Mouse (Mus musculus): ENCODE data around the gene Rps6kb1. TPM values are rescaled to one million over a fixed set of nuclear protein-coding genes. Genes with fewer than 3 reads are reported as not detected.

The Rps6kb1 gene
- total and polyA plus RNA-seq, 3 experiments = 39.3 to 73.6 (median 49.4) TPM

- no peak for TF ChIP-seq ELF1 (IDR thresholded peaks at IDR 0.05; ENCODE audit: low read depth, low read length)
- 0 out of 2 replicates have a peak, but pooled peaks have one; percentile 11 for TF ChIP-seq HCFC1 (IDR thresholded peaks at IDR 0.05; ENCODE audit: low read depth, low read length)
- peak; percentile 79; the same call in 1 of the 2 replicates for TF ChIP-seq MAX (IDR thresholded peaks at IDR 0.05; ENCODE audit: low read length)
- no peak for TF ChIP-seq BHLHE40 (IDR thresholded peaks at IDR 0.05; ENCODE audit: borderline replicate concordance, low read depth, low read length)
- no peak for TF ChIP-seq RAD21 (IDR thresholded peaks at IDR 0.05; ENCODE audit: low read depth, low read length)
Observed at GRCm38 (mm10) chr11:86583990-86584897, 39.6 kb upstream of the Rps6kb1 start (continued).

- Histone ChIP-seq H3K9me3 (replicated peaks; ENCODE audit: insufficient read depth, low read length) (no peaks in the 10 kb centered on the region), H3K9ac (ENCODE audit: control insufficient read depth, low read depth, low read length, poor library complexity, severe bottlenecking) (peak overlapping the region; percentile 88), H3K27ac (ENCODE audit: control insufficient read depth, low read depth, low read length) (peak overlapping the region; percentile 96), H3K4me3 (ENCODE audit: control insufficient read depth in 1 of 2, insufficient read depth in 1 of 2, low read depth in 2 of 2, low read length in 2 of 2) (peak overlapping the region; percentile 30 to 88), H3K79me2 (ENCODE audit: control insufficient read depth, insufficient read depth, low read length, poor library complexity) (peaks cover 35% of the 10 kb centered on the region), H3K36me3 (ENCODE audit: control insufficient read depth in 1 of 2, insufficient read depth in 2 of 2, low read length in 2 of 2) (peaks cover 4 to 28% of the 10 kb centered on the region in 2 experiments; a peak in 3 of 4 replicates), H3K27me3 (ENCODE audit: control insufficient read depth in 1 of 2, insufficient read depth in 2 of 2, low read length in 2 of 2) (no peaks in the 10 kb centered on the region), H3K4me1 (ENCODE audit: control insufficient read depth in 1 of 2, insufficient read depth in 2 of 2, low read length in 2 of 2) (peaks cover 11 to 20% of the 10 kb centered on the region in 2 experiments)
- DNase-seq (ENCODE audit: low read depth, low spot score) = peak; percentile 65
- TF ChIP-seq EP300 (IDR thresholded peaks at IDR 0.05; ENCODE audit: low read depth in 1 of 2, low read length in 2 of 2) = peak in 1 of 2 experiments; percentile 3; a peak in 1 of 4 replicates
- no peak for TF ChIP-seq MAFK (IDR thresholded peaks at IDR 0.05; ENCODE audit: borderline replicate concordance, low read depth, low read length)
- TF ChIP-seq POLR2A (IDR thresholded peaks at IDR 0.05; ENCODE audit: control insufficient read depth in 1 of 2, insufficient read depth in 1 of 2, low read depth in 1 of 2, low read length in 2 of 2, poor library complexity in 1 of 2) = no peak; a peak in 1 of 4 replicates
- no peak for TF ChIP-seq KAT2A (conservative IDR thresholded peaks at IDR 0.05; ENCODE audit: low read depth, low read length)
- no peak; the same call in 1 of the 2 replicates for TF ChIP-seq ZC3H11A (IDR thresholded peaks at IDR 0.05; ENCODE audit: low read depth, low read length)
- TF ChIP-seq POLR2AphosphoS2 (IDR thresholded peaks at IDR 0.05; ENCODE audit: low read length) = no peak
- TF ChIP-seq POLR2AphosphoS5 (IDR thresholded peaks at IDR 0.05; ENCODE audit: borderline replicate concordance, low read depth, low read length) = no peak
- no peak for TF ChIP-seq GABPA (IDR thresholded peaks at IDR 0.05; ENCODE audit: low read depth, low read length)
- TF ChIP-seq CHD2 (IDR thresholded peaks at IDR 0.05; ENCODE audit: low read length) = no peak
- TF ChIP-seq BHLHE40 (IDR thresholded peaks at IDR 0.05; ENCODE audit: borderline replicate concordance, low read depth, low read length) = 0 out of 2 replicates have a peak, but pooled peaks have one; percentile 27
- no peak for TF ChIP-seq UBTF (IDR thresholded peaks at IDR 0.05; ENCODE audit: borderline replicate concordance, insufficient read depth, low read depth, low read length)
- no peak for TF ChIP-seq RAD21 (IDR thresholded peaks at IDR 0.05; ENCODE audit: low read depth, low read length)
- no peak for TF ChIP-seq NRF1 (IDR thresholded peaks at IDR 0.05; ENCODE audit: insufficient read depth, low read depth, low read length, poor library complexity, severe bottlenecking)
- no peak for TF ChIP-seq ELF1 (IDR thresholded peaks at IDR 0.05; ENCODE audit: low read depth, low read length)
- no peak for TF ChIP-seq JUND (IDR thresholded peaks at IDR 0.05; ENCODE audit: low read depth, low read length)
- 0 out of 2 replicates have a peak, but pooled peaks have one; percentile 36 for TF ChIP-seq SIN3A (IDR thresholded peaks at IDR 0.05; ENCODE audit: low read length)
- no peak for TF ChIP-seq USF1 (IDR thresholded peaks at IDR 0.05; ENCODE audit: low read depth, low read length)
- 0 out of 2 replicates have a peak, but pooled peaks have one; percentile 2 for TF ChIP-seq SMC3 (IDR thresholded peaks at IDR 0.05; ENCODE audit: low read depth, low read length)
- TF ChIP-seq ETS1 (IDR thresholded peaks at IDR 0.05; ENCODE audit: low read depth, low read length) = 0 out of 2 replicates have a peak, but pooled peaks have one; percentile 9
- no peak; the same call in 1 of the 2 replicates for TF ChIP-seq GATA1 (IDR thresholded peaks at IDR 0.05; ENCODE audit: low read depth, low read length)
- no peak; the same call in 1 of the 2 replicates for TF ChIP-seq CHD1 (IDR thresholded peaks at IDR 0.05; ENCODE audit: low read depth, low read length)
- 0 out of 2 replicates have a peak, but pooled peaks have one; percentile 48 for TF ChIP-seq MAZ (IDR thresholded peaks at IDR 0.05; ENCODE audit: low read depth, low read length)
- TF ChIP-seq TAL1 (IDR thresholded peaks at IDR 0.05; ENCODE audit: low read length) = no peak
- no peak for TF ChIP-seq MEF2A (IDR thresholded peaks at IDR 0.05; ENCODE audit: extremely low read depth, insufficient replicate concordance, low read depth, low read length, poor library complexity, severe bottlenecking)
- TF ChIP-seq MYC (IDR thresholded peaks at IDR 0.05; ENCODE audit: low read depth, low read length) = peak; percentile 10; the same call in 1 of the 2 replicates
- no peak for TF ChIP-seq TCF12 (IDR thresholded peaks at IDR 0.05; ENCODE audit: low read depth, low read length)
- 0 out of 2 replicates have a peak, but pooled peaks have one; percentile 9 for TF ChIP-seq NELFE (IDR thresholded peaks at IDR 0.05; ENCODE audit: low read depth, low read length)
- no peak for TF ChIP-seq ZKSCAN1 (IDR thresholded peaks at IDR 0.05; ENCODE audit: low read depth, low read length)
- TF ChIP-seq RCOR1 (IDR thresholded peaks at IDR 0.05; ENCODE audit: low read depth, low read length) = peak; percentile 3; the same call in 1 of the 2 replicates
Observed at GRCm38 (mm10) chr11:86583313-86583825, 38.8 kb upstream of the Rps6kb1 start.
